Mouse (Mus musculus) erythroblast, embryonic 14.5 days (primary cell): Measurements from ENCODE around the gene Cat.

ENCODE experiments used
- GATA1 ChIP-seq: IDR thresholded peaks from 2 replicates; pipeline ENCODE4 v1.6.1; 2012; ENCODE audit warnings: low read length, inconsistent platforms, mixed read lengths
- TAL1 ChIP-seq: IDR thresholded peaks from 3 replicates; pipeline ENCODE4 v1.6.1; 2012; ENCODE audit warnings: low read length, inconsistent platforms, mixed read lengths

- TF ChIP-seq GATA1 (no peak), TAL1 (no peak)
Observed at GRCm38 (mm10) chr2:103435110-103435509, 49.9 kb downstream of the Cat start.
